Mouse (Mus musculus) hematopoietic stem cell, adult 5-6 weeks (primary cell): Measurements from ENCODE around the gene Fryl. TPM values are rescaled to one million over a fixed set of nuclear protein-coding genes. Genes with fewer than 3 reads are reported as not detected.

ENCODE experiments used
- ATAC-seq, 2 experiments: fragments of 125-278 bp in 1 of 2; replicated peaks in 1 of 2; 2 replicates each; pipeline ENCODE4 v1.8.0; 2016 to 2017; ENCODE audit warnings: inconsistent platforms in 2 of 2, mild to moderate bottlenecking in 2 of 2, moderate number of reproducible peaks in 2 of 2, low read depth in 1 of 2, moderate TSS enrichment in 1 of 2; ENCODE audit not compliant: low FRiP score in 2 of 2, poor library complexity in 2 of 2, severe bottlenecking in 2 of 2, insufficient read depth in 1 of 2, low TSS enrichment in 1 of 2
- total RNA-seq: library from RNA; stranded (forward); fragments of 172-1452, 232-1000 nt; gene quantifications from 2 replicates; pipeline ENCODE4 v1.2.3, GENCODE M21; 2017

Gene Fryl
- total RNA-seq, 1 experiment from 2014 or later: 73.9 TPM

DNA sequence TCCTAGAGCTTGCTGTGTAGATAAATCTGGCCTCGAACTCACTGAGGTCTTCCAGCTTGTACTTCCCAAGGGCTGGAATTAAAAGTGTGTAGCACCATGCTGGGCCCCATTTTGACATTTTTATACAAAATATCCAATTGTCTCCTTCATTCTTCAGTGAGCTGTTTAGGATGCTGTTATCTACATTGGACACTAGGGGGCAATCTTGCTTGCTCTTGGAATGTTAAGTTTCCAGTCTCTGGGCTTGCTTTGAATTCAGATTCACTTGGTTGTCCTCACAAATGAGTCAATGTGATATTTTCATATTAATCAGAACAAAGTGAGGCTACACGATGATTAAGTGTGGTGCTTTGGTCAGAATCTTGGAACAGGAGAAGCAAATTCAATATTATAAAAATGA lies 272.3 kb downstream of the Fryl start:
- peak; percentile 54 to 61; a peak in 2 of 4 replicates for ATAC-seq

DNA sequence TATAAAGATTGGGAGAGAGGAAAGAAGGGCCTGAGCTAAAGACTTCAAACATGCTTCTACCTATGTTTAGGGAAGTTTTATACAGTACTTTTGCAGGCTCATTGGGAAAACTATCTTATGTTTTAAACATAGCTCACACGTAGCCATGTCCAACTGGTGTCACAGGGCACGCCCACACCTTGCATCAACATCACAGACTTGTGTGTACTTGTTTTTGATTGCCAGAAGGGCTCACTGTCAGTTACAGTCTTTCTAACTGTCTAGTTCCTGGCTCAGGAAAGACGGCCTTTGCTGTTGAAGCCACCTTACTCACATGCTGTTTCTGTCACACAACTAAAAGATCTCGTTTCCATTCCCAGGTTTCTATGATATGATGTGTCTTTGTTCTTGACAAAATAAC lies 279.9 kb downstream of the Fryl start:
- no peak for ATAC-seq

DNA sequence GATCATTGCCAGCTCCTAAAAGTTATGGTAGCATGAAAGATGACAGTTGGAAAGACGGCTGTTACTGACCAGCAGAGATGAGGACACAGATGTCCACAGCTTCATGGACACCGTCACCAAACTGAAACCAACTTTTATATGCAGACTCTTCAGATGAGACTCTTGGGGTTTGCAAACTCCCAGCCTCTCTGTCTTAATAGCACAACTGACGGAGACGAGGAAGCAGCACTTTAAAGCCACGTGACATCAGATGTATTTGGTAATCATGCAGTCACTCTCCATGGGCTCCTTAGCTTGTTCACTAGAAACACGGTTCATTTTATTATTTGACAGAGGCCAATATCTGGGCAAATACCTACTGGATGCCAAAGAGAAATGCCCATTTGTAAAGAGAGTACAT lies 280.4 kb downstream of the Fryl start:
- ATAC-seq: no peak

DNA sequence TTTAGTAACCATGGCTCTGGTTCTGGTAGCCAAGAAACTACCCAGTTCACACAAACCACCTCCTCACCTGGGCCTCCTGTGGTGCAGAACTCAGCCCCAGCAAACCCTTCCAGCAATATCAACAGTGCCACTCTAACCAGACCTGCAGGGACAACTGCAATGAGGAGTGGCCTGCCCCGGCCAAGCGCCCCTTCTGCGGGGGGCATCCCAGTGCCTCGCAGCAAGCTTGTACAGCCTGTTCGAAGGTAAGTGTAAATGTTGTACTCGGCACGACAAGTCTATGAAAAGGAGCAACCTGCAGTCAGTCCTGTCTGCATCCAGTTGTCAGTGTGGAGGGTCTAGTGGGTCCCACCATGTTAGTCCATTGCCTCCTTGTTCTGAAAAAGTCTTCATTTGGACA lies 281.8 kb downstream of the Fryl start, which contains the start of gene Gm10135:
Gm10135 (minus strand) TSS at position 101 of the 400 bp plus-strand sequence.
- no peak; a peak in 1 of 4 replicates for ATAC-seq

DNA sequence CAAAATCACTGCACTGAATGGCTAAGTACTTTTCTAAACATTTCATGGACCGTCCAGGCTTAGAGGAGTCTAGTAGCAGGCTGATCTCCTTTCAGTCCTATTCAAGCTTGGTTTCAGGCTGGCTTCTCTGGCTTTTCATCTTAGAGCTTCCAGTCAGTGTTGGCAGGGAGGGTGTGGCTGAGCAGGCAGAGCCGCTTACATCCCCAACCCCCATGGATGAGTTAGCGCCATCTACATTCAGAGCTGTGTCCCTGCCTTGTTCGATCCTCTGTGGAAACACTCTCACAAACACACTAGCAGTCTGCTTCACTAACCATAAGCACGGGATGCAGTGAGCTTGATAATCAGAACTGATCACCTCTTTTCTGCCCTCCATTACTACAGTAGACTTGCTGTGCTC lies 283.5 kb downstream of the Fryl start:
- no peak for ATAC-seq

DNA sequence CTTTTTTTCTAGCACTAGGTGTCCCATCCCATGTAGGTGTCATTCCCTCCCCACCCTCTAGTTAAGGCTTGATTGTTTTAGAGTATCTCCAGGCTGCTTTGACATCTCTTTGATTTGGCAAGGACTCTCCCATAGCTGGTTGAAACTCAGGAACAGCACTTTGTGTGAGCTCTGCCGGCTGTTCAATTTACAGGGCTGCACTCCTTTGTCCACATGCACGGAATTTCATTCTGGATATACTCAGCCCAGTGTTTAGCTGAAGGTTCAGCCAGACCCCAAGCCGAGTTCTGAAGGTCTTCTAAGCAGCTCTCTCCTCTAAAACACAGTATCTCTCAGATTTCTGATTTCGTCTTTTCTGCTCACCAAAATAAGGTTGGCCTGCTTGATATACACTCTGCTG lies 284.0 kb downstream of the Fryl start:
- no peak for ATAC-seq

Other genes starting within 250 kb of the Fryl start
- gene Slc10a4, start 249.7 kb downstream of the Fryl start, total RNA-seq: not detected in 2 replicates
- gene Ociad1, start 36.2 kb upstream of the Fryl start, total RNA-seq: 315 and 317 TPM in 2 replicates
- 10.7 and 13.3 TPM in 2 replicates for gene Ociad2, start 84.4 kb upstream of the Fryl start, total RNA-seq
- gene Cwh43, start 149.5 kb upstream of the Fryl start, total RNA-seq: not detected in 2 replicates
- gene Dcun1d4, start 224.4 kb upstream of the Fryl start, total RNA-seq: 18.2 and 21.6 TPM in 2 replicates